Mouse (Mus musculus) kidney, postnatal 36 days (tissue): ENCODE measurements around the gene Pla1a.

Experiments used
- DNase-seq, 2 experiments: peaks; one replicate each; pipeline ENCODE4 v3.0.0; 2021 to 2022; ENCODE audit warnings: mixed read lengths in 2 of 2

Gene Pla1a

GRCm38 (mm10) chr16:38363657-38364056, 69.3 kb downstream of the Pla1a start:
- DNase-seq = no peak

- no peak for DNase-seq
Measured at GRCm38 (mm10) chr16:38363256-38363595, 69.7 kb downstream of the Pla1a start.

- no peak for DNase-seq
Measured at GRCm38 (mm10) chr16:38362493-38363255, 70.3 kb downstream of the Pla1a start.

- no peak for DNase-seq
Measured at GRCm38 (mm10) chr16:38361933-38362332, 71.0 kb downstream of the Pla1a start, which contains the start of gene Popdc2. Gene Popdc2 (plus strand): TSS chr16:38362209.

- DNase-seq = no peak
Measured at GRCm38 (mm10) chr16:38360317-38360716, 72.6 kb downstream of the Pla1a start.

GRCm38 (mm10) chr16:38359857-38360256, 73.1 kb downstream of the Pla1a start:
- no peak for DNase-seq

GRCm38 (mm10) chr16:38359241-38359640, 73.7 kb downstream of the Pla1a start:
- no peak for DNase-seq

- no peak for DNase-seq
Measured at GRCm38 (mm10) chr16:38358256-38358812, 74.6 kb downstream of the Pla1a start.

GRCm38 (mm10) chr16:38354185-38354913, 78.6 kb downstream of the Pla1a start:
- no peak for DNase-seq

GRCm38 (mm10) chr16:38353642-38354041, 79.3 kb downstream of the Pla1a start:
- DNase-seq = no peak

- no peak for DNase-seq
Measured at GRCm38 (mm10) chr16:38352851-38353250, 80.1 kb downstream of the Pla1a start.

GRCm38 (mm10) chr16:38352031-38352430, 80.9 kb downstream of the Pla1a start:
- DNase-seq = peak; percentile 21 to 56

GRCm38 (mm10) chr16:38350939-38351338, 82.0 kb downstream of the Pla1a start:
- DNase-seq = no peak

GRCm38 (mm10) chr16:38350361-38350855, 82.5 kb downstream of the Pla1a start:
- no peak for DNase-seq

- DNase-seq = no peak
Measured at GRCm38 (mm10) chr16:38349881-38350280, 83.1 kb downstream of the Pla1a start.

GRCm38 (mm10) chr16:38348217-38348761, 84.7 kb downstream of the Pla1a start:
- no peak for DNase-seq

- DNase-seq = no peak
Measured at GRCm38 (mm10) chr16:38347588-38347987, 85.4 kb downstream of the Pla1a start.

- peak; percentile 95 to 97 for DNase-seq
Measured at GRCm38 (mm10) chr16:38346529-38347325, 86.2 kb downstream of the Pla1a start, which contains the start of the genes Cox17 and Gm21987. Gene Cox17 (plus strand): TSS chr16:38346991. Gene Gm21987 (plus strand): TSS chr16:38347040.
